Mouse (Mus musculus): Measurements from ENCODE around the gene C1qtnf3.
"Not testable (repeated sequence)": the region's sequence is repeated elsewhere in the genome, so short reads cannot be mapped to it uniquely, and the experiment has no call there.

C1qtnf3 gene

GRCm38 (mm10) chr15:10959277-10960026, 7.3 kb downstream of the C1qtnf3 start:
- DNase-seq (ENCODE audit: low spot score in 2 of 2) = no peak

- no peak for DNase-seq (ENCODE audit: low spot score in 2 of 2)
Measured at GRCm38 (mm10) chr15:10960267-10960666, 8.1 kb downstream of the C1qtnf3 start.

GRCm38 (mm10) chr15:10962601-10963000, 10.5 kb downstream of the C1qtnf3 start:
- no peak for DNase-seq (ENCODE audit: low spot score in 2 of 2)

- DNase-seq (ENCODE audit: low spot score in 2 of 2) = no peak
Measured at GRCm38 (mm10) chr15:10969439-10969838, 17.3 kb downstream of the C1qtnf3 start.

- DNase-seq (ENCODE audit: low spot score in 2 of 2) = no peak
Measured at GRCm38 (mm10) chr15:10970777-10971176, 18.6 kb downstream of the C1qtnf3 start.

- no peak for DNase-seq (ENCODE audit: low spot score in 2 of 2)
Measured at GRCm38 (mm10) chr15:10977151-10977550, 25.0 kb downstream of the C1qtnf3 start.

- DNase-seq (ENCODE audit: low spot score in 2 of 2) = no peak
Measured at GRCm38 (mm10) chr15:10980712-10981111, 28.6 kb downstream of the C1qtnf3 start.

- peak; percentile 81 to 83 for DNase-seq (ENCODE audit: low spot score in 2 of 2)
Measured at GRCm38 (mm10) chr15:10981377-10982063, 29.4 kb downstream of the C1qtnf3 start, which contains the start of gene Amacr. TSS of gene Amacr (plus strand) at chr15:10981756.

GRCm38 (mm10) chr15:10982064-10982435, 29.9 kb downstream of the C1qtnf3 start:
- no peak for DNase-seq (ENCODE audit: low spot score in 2 of 2)

GRCm38 (mm10) chr15:10985756-10986155, 33.6 kb downstream of the C1qtnf3 start:
- no peak for DNase-seq (ENCODE audit: low spot score in 2 of 2)

- not testable (repeated sequence) for DNase-seq (ENCODE audit: low spot score in 2 of 2)
Measured at GRCm38 (mm10) chr15:10986477-10986876, 34.3 kb downstream of the C1qtnf3 start.

GRCm38 (mm10) chr15:10990411-10990810, 38.3 kb downstream of the C1qtnf3 start:
- no peak for DNase-seq (ENCODE audit: low spot score in 2 of 2)

GRCm38 (mm10) chr15:10991566-10991965, 39.4 kb downstream of the C1qtnf3 start:
- DNase-seq (ENCODE audit: low spot score in 2 of 2) = no peak

- DNase-seq (ENCODE audit: low spot score in 2 of 2) = no peak
Measured at GRCm38 (mm10) chr15:10999832-11000231, 47.7 kb downstream of the C1qtnf3 start.

- no peak for DNase-seq (ENCODE audit: low spot score in 2 of 2)
Measured at GRCm38 (mm10) chr15:11000421-11000820, 48.3 kb downstream of the C1qtnf3 start, which contains the start of gene Slc45a2. TSS of gene Slc45a2 (plus strand) at chr15:11000721.

- no peak for DNase-seq (ENCODE audit: low spot score in 2 of 2)
Measured at GRCm38 (mm10) chr15:11003791-11004190, 51.7 kb downstream of the C1qtnf3 start.

- DNase-seq (ENCODE audit: low spot score in 2 of 2) = no peak
Measured at GRCm38 (mm10) chr15:11004646-11005045, 52.5 kb downstream of the C1qtnf3 start.

- DNase-seq (ENCODE audit: low spot score in 2 of 2) = no peak
Measured at GRCm38 (mm10) chr15:11008756-11009155, 56.6 kb downstream of the C1qtnf3 start.

GRCm38 (mm10) chr15:11010976-11011548, 58.9 kb downstream of the C1qtnf3 start:
- no peak for DNase-seq (ENCODE audit: low spot score in 2 of 2)

GRCm38 (mm10) chr15:11014931-11015330, 62.8 kb downstream of the C1qtnf3 start:
- no peak for DNase-seq (ENCODE audit: low spot score in 2 of 2)

GRCm38 (mm10) chr15:11026801-11027561, 74.8 kb downstream of the C1qtnf3 start:
- DNase-seq (ENCODE audit: low spot score in 2 of 2) = no peak
